Mouse (Mus musculus): ENCODE data around the gene Sufu. TPM values are rescaled to one million over a fixed set of nuclear protein-coding genes. Genes with fewer than 3 reads are reported as not detected.
A peak's percentile ranks its signal among the peaks of the same experiment; 100 is the strongest.

The Sufu gene
- 20.7 and 21.4 TPM in 2 replicates for polyA plus RNA-seq (2015; fragmentation: Nextera tagmentation; extraction: Ambion mirVana)

DNA sequence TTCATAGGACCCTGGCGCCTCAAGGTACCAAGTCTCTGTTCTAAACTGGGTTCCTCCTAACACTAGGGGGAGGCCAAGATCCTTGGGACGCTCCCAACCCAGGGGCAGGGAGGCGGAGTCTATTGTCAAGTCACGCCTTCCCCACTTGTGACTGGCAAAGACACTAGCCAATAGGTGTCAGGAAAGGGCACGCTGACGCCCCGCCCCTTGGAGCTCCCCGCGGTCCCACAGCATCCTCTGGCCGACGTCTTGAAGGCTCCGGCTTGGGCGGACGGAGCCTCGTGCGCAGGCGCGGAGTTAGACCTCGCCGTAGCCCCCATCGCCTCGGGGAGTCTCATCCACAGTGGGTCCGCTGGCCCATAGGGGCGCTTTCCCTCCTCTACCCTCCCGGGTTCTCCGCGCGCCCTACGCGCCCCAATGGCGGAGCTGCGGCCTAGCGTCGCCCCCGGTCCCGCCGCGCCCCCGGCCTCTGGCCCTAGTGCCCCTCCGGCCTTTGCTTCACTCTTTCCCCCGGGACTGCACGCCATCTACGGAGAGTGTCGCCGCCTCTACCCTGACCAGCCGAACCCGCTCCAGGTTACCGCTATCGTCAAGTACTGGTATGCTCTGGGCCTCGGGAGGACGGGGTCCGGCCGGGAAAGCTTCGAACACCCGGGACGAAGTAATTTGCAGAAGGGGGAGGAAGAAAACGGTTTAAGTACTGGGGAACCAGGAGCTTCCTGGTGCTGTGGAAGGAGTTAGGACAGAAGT lies at the start of gene Sufu:
Gene Sufu, plus strand, starts transcription at position 211 of the 750 bp plus-strand sequence.
- ATAC-seq, result peak; percentile 90
- peak within 1 kb of the TSS; percentile 89 for H3K27ac ChIP-seq
- peaks cover 26% of the 10 kb centered on the region for H3K4me1 ChIP-seq (replicated peaks)
- H3K9ac ChIP-seq, result peak within 1 kb of the TSS; percentile 87
- 0 out of 2 replicates have a peak, but pooled peaks cover 3% of the 10 kb centered on the region for H3K36me3 ChIP-seq
- H3K4me3 ChIP-seq (replicated peaks), result peak within 1 kb of the TSS; percentile 96
- peak within 1 kb of the TSS; percentile 86 for H3K4me2 ChIP-seq (replicated peaks)
- H3K9me3 ChIP-seq, result no peaks in the 10 kb centered on the region
- no peaks in the 10 kb centered on the region for H3K27me3 ChIP-seq (replicated peaks)
- WGBS, result under 1% methylated on average over 57 of the region's 57 CpGs

DNA sequence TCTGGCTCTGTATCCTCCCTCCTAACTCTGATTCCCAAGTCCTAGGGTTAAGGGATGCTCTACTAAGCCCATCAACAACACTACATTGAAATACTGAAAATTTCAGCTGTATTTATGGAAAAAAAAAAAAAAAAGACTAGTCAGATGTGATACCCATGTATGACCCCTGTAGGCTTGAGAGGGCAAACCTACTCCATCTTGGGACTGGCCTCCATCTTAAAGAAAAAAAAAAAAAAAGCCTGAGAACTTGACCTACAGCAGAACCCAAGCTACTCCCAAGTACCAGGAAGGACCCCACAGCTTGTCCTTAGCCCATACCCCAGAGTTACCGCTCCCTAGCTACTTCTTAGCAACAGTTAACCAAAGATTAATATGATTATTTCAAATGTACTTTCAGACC lies 49.5 kb upstream of the Sufu start:
- H3K4me2 ChIP-seq (replicated peaks), result no peak overlapping the region
- WGBS, result 97% methylated on average over 1 of the region's 1 CpGs
- no peak overlapping the region for H3K27ac ChIP-seq
- no peaks in the 10 kb centered on the region for H3K9me3 ChIP-seq
- no peak overlapping the region for H3K4me3 ChIP-seq (replicated peaks)
- no peak overlapping the region for H3K9ac ChIP-seq
- no peaks in the 10 kb centered on the region for H3K27me3 ChIP-seq (replicated peaks)
- no peak for ATAC-seq
- H3K4me1 ChIP-seq (replicated peaks), result peaks cover 17% of the 10 kb centered on the region
- no peaks in the 10 kb centered on the region for H3K36me3 ChIP-seq

DNA sequence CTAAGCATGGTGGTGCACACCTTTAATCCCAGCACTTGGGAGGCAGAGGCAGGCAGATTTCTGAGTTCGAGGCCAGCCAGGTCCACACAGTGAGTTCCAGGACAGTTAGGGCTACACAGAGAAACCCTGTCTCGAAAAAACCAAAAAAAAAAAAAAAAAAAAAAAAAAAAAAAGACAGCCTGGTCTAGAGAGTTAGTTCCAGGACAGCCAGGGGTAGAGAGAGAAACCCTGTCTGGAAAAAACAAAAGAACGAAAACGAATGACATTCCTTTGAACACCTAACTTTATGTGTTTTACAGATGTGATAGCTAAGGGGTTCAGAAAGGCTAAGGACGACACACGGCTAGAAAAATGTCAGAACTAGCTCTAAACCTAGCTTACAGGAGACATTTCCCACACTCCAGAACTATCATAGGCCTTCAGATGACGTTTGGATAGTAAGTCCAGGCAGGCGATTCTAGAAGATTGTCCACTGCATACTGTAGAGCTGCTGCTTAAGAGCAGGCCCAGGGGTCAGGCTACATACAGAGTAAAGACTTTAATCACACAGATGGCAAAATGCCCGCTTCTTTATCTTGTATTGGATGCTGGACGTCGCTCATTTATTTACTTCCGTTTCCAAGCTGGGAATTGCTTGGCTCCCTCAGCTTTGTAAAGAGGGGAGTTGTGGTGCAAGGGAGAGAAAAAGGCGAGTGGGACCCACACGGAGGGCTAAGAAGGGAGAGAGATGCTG lies 48.6 kb upstream of the Sufu start:
- peak overlapping the region; percentile 89 for H3K9ac ChIP-seq
- peak; percentile 18; the same call in 1 of the 2 replicates for ATAC-seq
- no peaks in the 10 kb centered on the region for H3K36me3 ChIP-seq
- no peaks in the 10 kb centered on the region for H3K27me3 ChIP-seq (replicated peaks)
- H3K4me1 ChIP-seq (replicated peaks), result peaks cover 17% of the 10 kb centered on the region
- H3K4me2 ChIP-seq (replicated peaks), result peak overlapping the region; percentile 90
- WGBS, result 30% methylated on average over 14 of the region's 14 CpGs
- H3K9me3 ChIP-seq, result no peaks in the 10 kb centered on the region
- H3K4me3 ChIP-seq (replicated peaks), result peak overlapping the region; percentile 74
- H3K27ac ChIP-seq, result peak overlapping the region; percentile 83

DNA sequence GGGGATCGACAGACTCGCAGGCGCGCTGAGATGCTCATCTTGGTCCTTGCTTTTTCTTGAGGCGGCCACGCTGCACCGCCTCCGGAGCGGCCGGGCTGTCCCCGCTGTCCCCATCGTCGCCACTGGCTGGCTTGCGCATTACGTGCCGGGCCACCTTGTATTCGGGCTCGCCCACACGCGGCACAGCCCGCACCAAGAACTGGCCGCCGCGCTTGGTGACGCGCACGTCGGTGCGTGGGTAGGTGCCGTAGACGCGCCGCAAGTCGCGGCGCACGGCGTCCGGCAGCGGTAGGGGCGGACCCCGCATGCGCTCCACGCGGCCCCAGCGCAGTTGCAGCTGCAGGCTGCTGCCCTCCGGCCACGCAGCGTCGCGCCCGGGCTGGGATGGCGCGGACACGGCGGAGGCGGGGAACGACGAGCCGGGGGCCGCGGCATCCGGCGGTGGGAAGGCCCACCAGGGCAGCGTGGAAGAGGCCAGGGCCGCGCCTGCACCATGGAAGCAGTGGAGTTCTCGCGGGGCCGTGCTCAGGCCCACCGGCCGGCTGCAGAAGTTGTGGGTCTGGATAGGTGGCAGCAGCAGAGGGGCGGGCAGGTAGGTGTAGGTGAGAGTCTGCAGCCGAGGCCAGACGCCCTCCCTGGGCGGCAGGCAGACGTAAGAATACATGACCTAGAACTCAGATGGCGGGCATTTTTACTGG lies 47.8 kb upstream of the Sufu start:
- H3K9me3 ChIP-seq, result no peaks in the 10 kb centered on the region
- peak overlapping the region; percentile 83 for H3K27ac ChIP-seq
- under 1% methylated on average over 78 of the region's 78 CpGs for WGBS
- H3K27me3 ChIP-seq (replicated peaks), result no peaks in the 10 kb centered on the region
- ATAC-seq, result peak; percentile 81
- peak overlapping the region; percentile 90 for H3K4me2 ChIP-seq (replicated peaks)
- peaks cover 17% of the 10 kb centered on the region for H3K4me1 ChIP-seq (replicated peaks)
- H3K4me3 ChIP-seq (replicated peaks), result peak overlapping the region; percentile 74
- H3K36me3 ChIP-seq, result no peaks in the 10 kb centered on the region
- H3K9ac ChIP-seq, result peak overlapping the region; percentile 89

DNA sequence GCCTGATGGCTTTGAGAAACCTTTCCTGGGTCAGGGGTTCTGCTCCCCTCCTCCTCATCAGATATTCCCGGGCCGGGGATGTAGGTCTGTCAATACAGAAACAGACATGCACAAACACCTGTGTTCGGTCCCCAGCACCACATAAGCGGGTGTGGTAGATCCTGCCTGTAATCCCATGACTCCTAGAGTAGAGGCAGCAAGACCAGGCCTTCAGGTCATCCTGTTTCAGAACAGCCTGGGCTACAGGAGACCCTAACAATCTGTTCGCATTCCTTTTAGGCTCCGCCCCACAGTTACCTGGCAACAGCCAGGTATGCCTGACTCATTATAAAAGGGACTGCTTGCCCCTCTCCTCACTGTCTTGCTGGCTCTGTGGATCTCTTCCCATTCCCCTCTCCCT lies 47.1 kb upstream of the Sufu start:
- peak; percentile 23 for ATAC-seq
- Histone ChIP-seq H3K4me1 (replicated peaks) (peaks cover 16% of the 10 kb centered on the region), H3K27me3 (replicated peaks) (no peaks in the 10 kb centered on the region), H3K9me3 (no peaks in the 10 kb centered on the region), H3K27ac (no peak overlapping the region), H3K4me3 (replicated peaks) (peak overlapping the region; percentile 74), H3K4me2 (replicated peaks) (peak overlapping the region; percentile 90), H3K9ac (peak overlapping the region; percentile 89), H3K36me3 (no peaks in the 10 kb centered on the region)
- WGBS, result 26% methylated on average over 6 of the region's 6 CpGs

DNA sequence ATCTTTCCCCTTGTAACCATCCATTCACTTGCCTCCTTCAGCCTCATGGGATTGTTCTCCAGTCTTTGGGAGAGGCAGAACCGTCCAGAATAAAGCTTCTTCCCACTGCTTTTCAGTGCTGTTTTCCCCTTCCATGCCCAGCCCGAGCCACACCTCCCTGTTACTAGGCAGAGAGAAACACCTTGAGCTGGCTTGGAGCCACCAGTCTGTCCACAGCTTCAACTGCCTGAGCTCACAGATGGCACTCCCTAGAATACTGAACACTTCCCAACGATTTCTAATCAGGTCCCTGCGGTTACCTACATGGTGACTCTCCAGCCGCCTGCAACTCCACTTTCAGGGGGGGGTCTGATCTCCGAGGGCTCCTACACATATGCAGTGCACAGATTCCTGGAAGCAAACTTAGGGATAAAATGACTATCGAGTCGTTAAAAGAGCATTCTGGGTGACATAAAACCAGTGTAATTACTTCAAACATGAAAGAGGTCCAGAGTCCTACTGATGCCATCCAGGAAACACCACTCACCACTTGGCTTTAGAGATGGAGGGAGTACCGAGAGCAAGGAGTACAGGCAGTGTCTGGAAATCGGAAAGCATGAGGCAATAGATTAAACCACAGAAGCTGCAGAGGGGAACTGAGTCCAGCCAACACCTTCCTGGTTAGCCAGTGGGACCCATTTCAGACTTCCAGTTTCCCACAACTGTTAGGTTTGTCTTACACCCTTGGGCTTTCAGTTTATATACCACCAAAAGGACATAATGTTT lies 46.3 kb upstream of the Sufu start, which contains the start of gene 2310034G01Rik:
Gene 2310034G01Rik, minus strand, starts transcription at position 135 of the 765 bp plus-strand sequence.
- Histone ChIP-seq H3K9ac (peak within 1 kb of the TSS; percentile 89), H3K4me1 (replicated peaks) (peaks cover 13% of the 10 kb centered on the region), H3K4me2 (replicated peaks) (peak within 1 kb of the TSS; percentile 90), H3K4me3 (replicated peaks) (peak within 1 kb of the TSS; percentile 74), H3K27me3 (replicated peaks) (no peaks in the 10 kb centered on the region), H3K36me3 (no peaks in the 10 kb centered on the region), H3K9me3 (no peaks in the 10 kb centered on the region), H3K27ac (peak within 1 kb of the TSS; percentile 83)
- ATAC-seq, result no peak
- 58% methylated on average over 10 of the region's 10 CpGs for WGBS

DNA sequence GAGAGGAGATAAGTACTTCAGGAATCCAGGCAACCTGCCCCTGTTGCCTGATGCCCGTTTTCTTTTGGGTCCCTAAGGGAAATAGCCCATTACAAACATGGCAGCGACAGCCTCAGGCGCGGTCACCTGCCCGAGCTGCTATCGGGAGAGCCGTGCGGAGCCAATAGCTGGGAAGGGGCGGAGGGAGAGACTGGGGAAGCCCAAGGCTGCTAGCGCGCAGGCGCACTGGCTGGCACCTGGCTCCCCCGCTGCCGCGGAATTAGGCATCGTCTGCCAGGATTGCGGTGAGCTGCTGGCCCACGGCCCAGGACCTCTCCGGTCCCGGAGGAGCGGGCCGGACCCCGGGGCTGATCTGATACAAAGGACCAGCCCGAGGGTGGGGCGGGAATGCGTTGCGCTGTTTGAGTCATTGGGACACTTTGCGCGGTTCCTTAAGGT lies 40.0 kb upstream of the Sufu start:
- H3K4me3 ChIP-seq (replicated peaks), result peak overlapping the region; percentile 60
- no peaks in the 10 kb centered on the region for H3K36me3 ChIP-seq
- no peaks in the 10 kb centered on the region for H3K9me3 ChIP-seq
- H3K4me1 ChIP-seq (replicated peaks), result peaks cover 15% of the 10 kb centered on the region; the same call in 1 of the 2 replicates
- H3K27ac ChIP-seq, result peak overlapping the region; percentile 61
- H3K27me3 ChIP-seq (replicated peaks), result peaks cover 5% of the 10 kb centered on the region; the same call in 1 of the 2 replicates
- H3K4me2 ChIP-seq (replicated peaks), result peak overlapping the region; percentile 84
- ATAC-seq, result peak; percentile 92
- WGBS, result 0% methylated on average over 29 of the region's 29 CpGs
- peak overlapping the region; percentile 57 for H3K9ac ChIP-seq

DNA sequence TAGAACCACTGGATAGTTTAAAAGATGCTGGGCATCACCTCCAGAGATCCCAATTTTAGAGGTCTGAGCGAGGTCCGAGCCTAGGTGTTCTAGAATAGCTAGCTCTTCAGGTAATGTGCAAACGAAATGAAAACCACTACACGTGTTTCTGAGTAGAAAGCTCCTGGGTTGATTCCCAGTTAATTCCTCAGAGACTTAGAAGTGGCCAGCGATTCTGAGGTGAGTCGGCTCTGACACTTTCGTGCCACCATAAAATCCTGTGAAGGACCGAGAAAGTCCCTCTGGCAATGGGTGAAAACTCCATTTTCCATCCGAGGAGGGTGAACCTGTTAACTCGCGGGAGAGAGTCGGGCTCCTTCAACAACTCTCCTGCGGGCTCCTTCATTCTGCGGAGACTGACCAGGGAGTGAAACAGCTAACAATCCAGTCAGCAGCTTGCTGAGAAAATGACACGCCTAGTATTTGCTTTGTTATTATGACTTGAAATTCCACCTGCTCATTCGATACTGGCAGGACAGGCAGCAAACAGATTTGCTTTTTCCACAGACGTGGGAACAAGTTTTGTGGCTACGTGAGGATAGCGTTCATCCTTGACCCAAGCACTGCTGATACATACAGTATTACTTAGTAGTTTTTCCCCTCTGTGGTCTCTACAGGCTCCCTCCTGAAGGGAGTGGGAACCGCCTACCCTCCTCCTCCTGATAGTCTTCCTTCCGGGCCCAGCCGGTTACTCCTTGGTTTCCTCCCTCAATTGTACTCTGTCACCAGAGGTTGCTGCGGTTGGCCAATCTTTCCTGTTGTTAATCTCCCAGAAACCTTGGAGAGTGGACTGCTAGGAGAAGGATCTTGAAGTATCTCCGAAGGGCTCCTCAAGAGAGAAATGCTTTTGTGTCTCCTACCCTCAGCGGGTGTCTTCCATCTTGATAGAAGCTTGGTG lies 39.1 kb upstream of the Sufu start:
- Histone ChIP-seq H3K9me3 (no peaks in the 10 kb centered on the region), H3K4me1 (replicated peaks) (peaks cover 15% of the 10 kb centered on the region; the same call in 1 of the 2 replicates), H3K27ac (peak overlapping the region; percentile 61), H3K4me2 (replicated peaks) (peak overlapping the region; percentile 84), H3K36me3 (no peaks in the 10 kb centered on the region), H3K27me3 (replicated peaks) (peaks cover 5% of the 10 kb centered on the region; the same call in 1 of the 2 replicates), H3K9ac (peak overlapping the region; percentile 57), H3K4me3 (replicated peaks) (peak overlapping the region; percentile 60)
- 17% methylated on average over 25 of the region's 25 CpGs for WGBS
- peak; percentile 77 for ATAC-seq

DNA sequence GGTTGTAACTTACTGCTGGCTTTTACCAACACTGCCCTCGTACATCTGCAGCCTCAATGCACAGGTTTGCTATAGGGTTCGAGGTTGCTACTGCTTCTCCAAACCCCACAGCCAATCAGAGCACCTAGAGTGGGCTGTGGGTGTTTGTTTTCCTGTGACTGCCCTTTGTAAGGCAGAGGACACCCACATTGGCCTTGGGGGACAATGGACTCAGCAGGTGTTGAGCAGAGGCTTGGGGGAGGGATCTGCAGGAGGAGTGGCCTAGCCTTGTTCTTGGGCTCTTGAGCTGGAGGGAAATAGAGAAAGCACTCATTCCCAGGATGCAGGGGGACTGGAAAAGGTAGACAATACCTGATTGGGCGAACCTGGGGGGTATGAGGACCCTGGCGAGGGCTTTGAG lies 38.3 kb upstream of the Sufu start:
- H3K9me3 ChIP-seq, result no peaks in the 10 kb centered on the region
- H3K9ac ChIP-seq, result no peak overlapping the region; the same call in 1 of the 2 replicates
- WGBS, result 69% methylated on average over 4 of the region's 4 CpGs
- ATAC-seq, result peak; percentile 34; the same call in 1 of the 2 replicates
- peak overlapping the region; percentile 84 for H3K4me2 ChIP-seq (replicated peaks)
- H3K4me3 ChIP-seq (replicated peaks), result no peak overlapping the region
- H3K4me1 ChIP-seq (replicated peaks), result peaks cover 15% of the 10 kb centered on the region; the same call in 1 of the 2 replicates
- peak overlapping the region; percentile 61 for H3K27ac ChIP-seq
- peaks cover 5% of the 10 kb centered on the region; the same call in 1 of the 2 replicates for H3K27me3 ChIP-seq (replicated peaks)
- H3K36me3 ChIP-seq, result no peaks in the 10 kb centered on the region

DNA sequence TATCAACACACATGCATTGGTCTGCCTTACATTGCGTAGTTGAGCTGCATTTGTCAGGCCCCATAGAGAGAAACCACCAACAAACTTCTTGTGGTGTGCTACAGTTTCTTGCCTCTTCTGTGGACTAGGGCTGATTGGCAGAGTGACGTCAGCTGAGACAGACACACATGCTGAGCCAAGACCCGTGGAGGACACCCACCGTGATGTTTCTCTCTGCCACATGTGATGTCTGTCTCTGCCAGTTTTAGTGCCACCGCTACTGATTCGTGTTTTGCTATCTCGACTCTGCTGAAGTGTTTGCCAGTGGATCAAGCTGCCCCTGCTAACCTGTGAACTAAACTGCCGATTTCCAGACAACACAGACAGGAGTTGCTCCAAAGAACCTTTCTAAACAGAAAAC lies 34.6 kb upstream of the Sufu start:
- peaks cover 1% of the 10 kb centered on the region; the same call in 1 of the 2 replicates for H3K27me3 ChIP-seq (replicated peaks)
- WGBS, result 79% methylated on average over 8 of the region's 8 CpGs

More for the DNA sequence above, 34.6 kb upstream of the Sufu start:
- H3K4me3 ChIP-seq (replicated peaks), result no peak overlapping the region
- H3K4me2 ChIP-seq (replicated peaks), result no peak overlapping the region
- no peaks in the 10 kb centered on the region for H3K9me3 ChIP-seq
- no peaks in the 10 kb centered on the region for H3K36me3 ChIP-seq
- H3K4me1 ChIP-seq (replicated peaks), result peaks cover 6% of the 10 kb centered on the region; the same call in 1 of the 2 replicates
- ATAC-seq, result no peak
- H3K27ac ChIP-seq, result no peak overlapping the region
- no peak overlapping the region for H3K9ac ChIP-seq

Measured in intestine, embryonic 15.5 days (tissue).